Mouse (Mus musculus) cerebellum, adult 18-20 months (tissue): ENCODE data around the gene Gramd1a.

Experiments used
- DNase-seq, 2 experiments: peaks; one replicate each; pipeline ENCODE4 v3.0.0; 2021

Gramd1a gene

GRCm38 (mm10) chr7:31150566-31151300, 5.0 kb downstream of the Gramd1a start:
- DNase-seq = peak; percentile 93 to 94

- no peak for DNase-seq
Observed at GRCm38 (mm10) chr7:31149751-31150565, 5.7 kb downstream of the Gramd1a start.

GRCm38 (mm10) chr7:31149271-31149670, 6.4 kb downstream of the Gramd1a start:
- DNase-seq = no peak

GRCm38 (mm10) chr7:31148756-31149155, 6.9 kb downstream of the Gramd1a start:
- peak; percentile 59 to 76 for DNase-seq

- no peak for DNase-seq
Observed at GRCm38 (mm10) chr7:31148086-31148485, 7.6 kb downstream of the Gramd1a start.

GRCm38 (mm10) chr7:31145596-31146160, 10.0 kb downstream of the Gramd1a start:
- DNase-seq = no peak

- DNase-seq = no peak
Observed at GRCm38 (mm10) chr7:31144886-31145285, 10.8 kb downstream of the Gramd1a start.

- no peak for DNase-seq
Observed at GRCm38 (mm10) chr7:31140941-31141340, 14.8 kb downstream of the Gramd1a start.

- DNase-seq = no peak
Observed at GRCm38 (mm10) chr7:31140302-31140701, 15.4 kb downstream of the Gramd1a start.

- DNase-seq = peak; percentile 79 to 80
Observed at GRCm38 (mm10) chr7:31139765-31140164, 15.9 kb downstream of the Gramd1a start.

GRCm38 (mm10) chr7:31135717-31136116, 20.0 kb downstream of the Gramd1a start:
- no peak for DNase-seq

GRCm38 (mm10) chr7:31131866-31132265, 23.8 kb downstream of the Gramd1a start:
- no peak for DNase-seq

GRCm38 (mm10) chr7:31130841-31131240, 24.9 kb downstream of the Gramd1a start:
- peak; percentile 70 to 74 for DNase-seq

- DNase-seq = no peak
Observed at GRCm38 (mm10) chr7:31130197-31130596, 25.5 kb downstream of the Gramd1a start.

GRCm38 (mm10) chr7:31128157-31128705, 27.5 kb downstream of the Gramd1a start:
- DNase-seq = peak in 1 of 2 experiments; percentile 37

- DNase-seq = peak; percentile 80 to 88
Observed at GRCm38 (mm10) chr7:31126851-31127724, 28.6 kb downstream of the Gramd1a start, which contains the start of gene Scn1b. Scn1b (minus strand) TSS chr7:31127003.

- DNase-seq = peak; percentile 61 to 68
Observed at GRCm38 (mm10) chr7:31126211-31126751, 29.4 kb downstream of the Gramd1a start.

GRCm38 (mm10) chr7:31125116-31125515, 30.6 kb downstream of the Gramd1a start:
- DNase-seq = peak; percentile 85 to 89

GRCm38 (mm10) chr7:31124381-31124780, 31.3 kb downstream of the Gramd1a start:
- DNase-seq = peak; percentile 35 to 46

- peak; percentile 52 to 59 for DNase-seq
Observed at GRCm38 (mm10) chr7:31123697-31124096, 32.0 kb downstream of the Gramd1a start.
